Mouse (Mus musculus): ENCODE results near the gene Dact3. TPM values are rescaled to one million over a fixed set of nuclear protein-coding genes. Genes with fewer than 3 reads are reported as not detected.
A peak's percentile ranks its signal among the peaks of the same experiment; 100 is the strongest.

Dact3 gene
- total RNA-seq (2021): 100 to 1,000 TPM; 173 to 175 TPM
- long read RNA-seq, transcript Dact3-201 (4 exons, 2,989 nt): major isoform, 329 of 386 reads
- long read RNA-seq, partial matches to known transcripts: 16 of 386 reads
- long read RNA-seq, other reads (novel, unspliced or antisense): 41 of 386 reads

- no peak for DNase-seq (ENCODE audit: low spot score in 2 of 2)
These were observed at the start of gene Dact3 for GRCm38 (mm10) chr7:16875310-16875325. Gene Dact3 (plus strand): TSS chr7:16875317.

DNA sequence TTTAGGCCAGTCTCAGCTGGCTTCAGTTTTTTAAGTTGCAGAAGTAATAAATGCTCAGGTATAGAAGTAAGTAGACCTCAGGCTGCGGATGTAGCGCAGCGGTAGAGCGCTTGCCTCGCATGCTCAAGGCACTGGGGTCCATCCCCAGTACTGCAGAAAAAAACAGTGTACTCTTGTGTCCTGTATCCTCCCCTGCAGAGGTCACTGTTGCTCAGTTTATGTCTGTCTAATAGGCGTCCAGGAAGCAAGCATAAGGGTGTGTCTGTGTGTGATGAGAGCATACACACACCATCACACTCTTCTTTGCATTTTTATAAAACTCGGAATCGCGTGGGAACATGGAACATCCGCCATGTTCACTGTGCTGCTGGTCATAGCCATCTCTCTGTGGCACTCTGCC lies 49.3 kb upstream of the Dact3 start:
- DNase-seq (ENCODE audit: low spot score in 2 of 2): no peak

DNA sequence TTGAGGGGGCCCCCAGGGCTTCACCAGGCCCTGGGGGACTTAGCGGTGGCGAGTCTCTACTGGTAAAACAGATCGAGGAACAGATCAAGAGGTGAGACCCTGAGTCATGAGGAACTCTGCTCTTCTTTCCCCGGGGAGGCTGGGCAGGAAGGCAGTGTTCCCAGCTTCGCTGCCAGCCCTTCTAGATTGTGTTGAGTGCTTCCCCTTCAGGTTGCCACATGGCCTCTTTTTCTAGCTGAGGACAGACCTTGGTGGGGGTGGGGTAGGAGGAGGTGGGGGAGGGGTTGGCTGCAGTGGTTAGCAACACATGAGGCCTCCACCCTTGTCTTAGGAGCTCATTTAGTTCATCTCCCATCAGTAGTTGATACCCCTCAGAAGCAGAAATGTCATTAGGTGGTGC lies 48.5 kb upstream of the Dact3 start:
- no peak for DNase-seq (ENCODE audit: low spot score in 2 of 2)

GRCm38 (mm10) chr7:16827274-16827673 lies 47.8 kb upstream of the Dact3 start:
- DNase-seq (ENCODE audit: low spot score in 2 of 2): no peak

GRCm38 (mm10) chr7:16830449-16830848 lies 44.7 kb upstream of the Dact3 start:
- DNase-seq (ENCODE audit: low spot score in 2 of 2): no peak

- DNase-seq (ENCODE audit: low spot score in 2 of 2): no peak
These were observed 37.0 kb upstream of the Dact3 start for GRCm38 (mm10) chr7:16837916-16838803.

- DNase-seq (ENCODE audit: low spot score in 2 of 2): no peak
These were observed 36.2 kb upstream of the Dact3 start for GRCm38 (mm10) chr7:16838804-16839426.

DNA sequence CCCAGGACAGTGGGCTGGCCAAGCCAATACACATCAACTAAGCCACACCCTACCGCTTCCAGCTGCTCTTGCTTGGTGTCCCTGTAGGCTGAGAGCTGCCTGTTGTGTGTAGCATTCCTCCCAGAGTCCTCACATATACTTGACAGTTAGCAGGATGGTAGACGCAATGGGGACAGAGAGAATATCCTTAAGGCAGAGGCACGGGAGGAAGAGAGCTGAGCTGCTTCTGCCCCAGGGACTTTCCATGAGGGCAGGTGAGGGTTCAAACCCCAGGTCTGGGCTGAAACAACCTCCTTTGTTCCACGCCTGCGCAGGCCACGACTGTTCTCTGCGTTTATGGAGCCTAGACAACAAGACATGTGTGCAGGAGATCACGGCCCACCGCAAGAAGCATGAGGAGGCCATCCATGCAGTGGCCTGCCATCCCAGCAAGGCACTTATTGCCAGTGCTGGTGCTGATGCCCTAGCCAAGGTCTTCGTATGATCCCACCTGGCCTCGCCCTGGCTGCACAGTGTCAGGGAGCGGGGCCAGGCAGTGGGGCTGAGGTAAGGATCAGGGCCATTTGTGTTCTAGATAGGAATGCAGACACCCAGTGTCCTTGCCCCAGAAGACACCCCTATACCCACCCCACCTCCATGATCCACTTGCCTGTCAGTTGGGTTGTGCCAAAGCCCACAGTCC lies 35.5 kb upstream of the Dact3 start:
- no peak for DNase-seq (ENCODE audit: low spot score in 2 of 2)

DNA sequence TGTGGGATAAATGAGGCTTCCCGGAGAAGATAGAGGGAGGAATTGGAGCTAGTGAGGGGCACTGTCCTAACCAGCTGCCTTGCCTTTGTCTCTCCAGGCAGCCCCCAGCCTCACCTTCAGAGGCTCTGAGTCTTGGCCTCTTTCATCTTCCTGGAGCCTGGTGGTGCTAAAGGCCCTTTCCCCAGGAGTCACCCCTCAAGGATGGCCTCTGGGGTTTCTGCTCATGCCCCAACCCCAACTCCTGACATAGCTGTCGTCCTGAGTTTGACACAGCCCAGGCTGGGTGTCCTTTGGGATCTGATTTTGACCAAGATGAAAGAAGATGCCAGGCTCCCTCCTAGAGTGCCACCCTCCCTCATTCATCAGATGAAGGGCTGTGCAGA lies 35.0 kb upstream of the Dact3 start:
- DNase-seq (ENCODE audit: low spot score in 2 of 2): no peak

DNA sequence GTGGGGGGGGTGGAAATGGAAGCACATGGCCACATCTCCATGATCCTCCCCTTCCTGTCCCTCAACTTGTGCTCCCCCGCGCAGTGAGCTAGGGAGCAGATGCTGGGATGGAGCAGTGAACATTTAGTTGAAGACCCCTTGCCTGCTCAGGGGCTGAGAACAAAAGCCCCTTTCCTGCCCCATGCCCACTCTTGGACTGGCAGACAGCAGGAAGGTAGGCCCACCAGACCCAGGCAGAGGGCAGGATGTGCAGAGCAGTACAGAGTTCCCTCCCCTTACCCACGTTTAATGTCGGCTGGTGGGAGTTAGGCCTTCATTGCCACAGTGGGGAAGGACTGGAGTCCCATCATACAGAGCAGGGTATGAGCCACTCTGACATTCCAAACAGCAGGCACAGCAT lies 34.0 kb upstream of the Dact3 start:
- no peak for DNase-seq (ENCODE audit: low spot score in 2 of 2)

GRCm38 (mm10) chr7:16841561-16842560 lies 33.3 kb upstream of the Dact3 start:
- DNase-seq (ENCODE audit: low spot score in 2 of 2): no peak

GRCm38 (mm10) chr7:16842645-16843063 lies 32.5 kb upstream of the Dact3 start, which contains the start of gene Prkd2:
Gene Prkd2 (plus strand): TSS chr7:16842902.
- DNase-seq (ENCODE audit: low spot score in 2 of 2): peak; percentile 82 to 89

DNA sequence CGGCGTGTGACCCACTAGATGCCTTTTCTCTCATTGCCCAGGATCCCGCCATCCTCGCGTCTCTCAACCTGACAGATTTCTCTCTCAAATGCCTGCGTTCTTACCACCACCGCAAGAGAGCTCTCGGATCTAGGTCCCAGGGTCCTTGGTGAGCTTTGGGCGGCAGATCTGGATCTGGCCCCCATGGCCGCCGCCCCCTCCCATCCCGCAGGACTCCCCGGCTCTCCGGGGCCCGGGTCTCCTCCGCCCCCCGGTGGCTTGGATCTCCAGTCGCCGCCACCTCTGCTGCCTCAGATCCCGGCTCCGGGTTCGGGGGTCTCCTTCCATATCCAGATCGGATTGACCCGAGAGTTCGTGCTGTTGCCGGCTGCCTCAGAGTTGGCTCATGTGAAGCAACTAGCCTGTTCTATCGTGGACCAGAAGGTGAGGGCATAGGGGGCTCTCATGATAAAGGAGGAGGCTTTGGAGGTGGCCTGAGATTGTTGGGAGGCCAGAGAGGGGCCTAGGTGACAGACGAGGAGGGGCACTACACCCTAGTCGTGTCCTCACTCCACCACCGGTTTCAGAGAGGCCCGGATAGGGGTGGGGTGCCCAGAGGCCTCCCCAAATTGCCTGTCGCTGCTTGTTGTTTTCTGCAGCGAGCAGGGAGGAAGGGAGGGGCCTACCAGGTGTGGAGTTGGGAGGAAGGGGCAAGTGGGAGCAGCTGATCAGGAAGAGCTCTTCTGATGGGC lies 31.5 kb upstream of the Dact3 start:
- DNase-seq (ENCODE audit: low spot score in 2 of 2): no peak

DNA sequence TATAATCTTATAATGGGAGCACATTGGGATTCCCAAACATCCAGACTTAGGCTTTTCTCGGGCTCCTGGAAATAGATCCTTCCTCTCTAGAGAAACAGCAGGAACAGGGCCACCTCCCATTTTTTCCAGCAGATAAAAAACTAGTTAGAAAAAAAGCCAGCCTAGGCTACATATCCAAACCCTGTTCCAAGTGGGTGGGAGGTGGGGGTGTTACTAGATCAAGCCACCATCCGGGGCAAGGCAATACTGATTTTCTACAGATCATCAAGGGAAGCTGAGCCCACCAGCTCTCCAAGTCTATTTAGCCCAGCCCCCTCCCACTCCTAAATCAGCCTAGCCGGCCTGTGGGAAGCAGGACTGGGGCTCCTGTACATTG lies 30.4 kb upstream of the Dact3 start:
- no peak for DNase-seq (ENCODE audit: low spot score in 2 of 2)

GRCm38 (mm10) chr7:16845072-16845819 lies 29.9 kb upstream of the Dact3 start:
- no peak for DNase-seq (ENCODE audit: low spot score in 2 of 2)

DNA sequence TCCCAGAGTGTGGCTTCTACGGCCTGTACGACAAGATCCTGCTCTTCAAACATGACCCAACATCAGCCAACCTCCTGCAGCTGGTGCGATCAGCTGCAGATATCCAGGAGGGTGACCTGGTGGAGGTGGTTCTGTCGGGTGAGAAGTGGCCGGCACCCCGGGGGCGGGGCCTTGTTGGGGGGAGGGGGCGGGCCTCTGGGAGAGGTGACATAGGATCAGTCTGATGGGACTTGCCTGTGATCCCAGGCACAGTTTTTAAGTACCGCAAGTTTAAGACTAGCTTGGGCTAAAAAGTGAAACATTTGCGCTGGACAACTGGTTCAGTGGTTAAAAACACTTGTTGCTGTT lies 29.3 kb upstream of the Dact3 start:
- no peak for DNase-seq (ENCODE audit: low spot score in 2 of 2)

DNA sequence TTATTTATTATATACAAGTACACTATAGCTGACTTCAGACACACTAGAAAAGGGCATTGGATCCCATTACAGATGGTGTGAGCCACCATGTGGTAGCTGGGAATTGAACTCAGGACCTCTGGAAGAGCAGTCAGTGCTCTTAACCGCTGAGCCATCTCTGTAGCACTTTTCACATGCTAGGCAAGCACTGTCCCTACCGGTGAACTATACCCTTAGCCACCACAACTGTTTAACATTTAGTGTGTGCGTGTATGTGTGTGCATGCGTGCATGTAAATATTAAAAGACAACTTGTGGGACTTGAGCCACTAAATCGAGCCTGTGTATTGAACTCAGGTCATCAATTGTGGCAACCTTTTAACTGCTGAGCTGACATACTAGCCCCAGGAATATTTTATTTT lies 28.3 kb upstream of the Dact3 start:
- no peak for DNase-seq (ENCODE audit: low spot score in 2 of 2)

DNA sequence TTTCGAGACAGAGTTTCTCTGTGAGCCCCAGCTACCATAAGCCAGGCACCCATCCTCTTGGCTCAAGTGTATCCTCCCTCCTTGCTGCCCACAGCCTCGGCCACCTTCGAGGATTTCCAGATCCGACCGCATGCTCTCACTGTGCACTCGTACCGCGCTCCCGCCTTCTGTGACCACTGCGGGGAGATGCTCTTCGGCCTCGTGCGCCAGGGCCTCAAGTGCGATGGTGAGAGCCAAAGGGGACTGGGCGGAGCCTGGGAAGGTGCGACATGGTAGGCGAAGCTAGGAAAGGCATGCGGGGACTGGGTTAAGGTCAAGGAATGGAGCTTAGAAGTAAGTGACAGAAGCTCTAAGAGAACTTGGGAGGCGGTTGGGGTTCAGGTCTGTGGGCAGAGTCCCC lies 27.6 kb upstream of the Dact3 start:
- DNase-seq (ENCODE audit: low spot score in 2 of 2): no peak

- DNase-seq (ENCODE audit: low spot score in 2 of 2): peak in 1 of 2 experiments; percentile 82
These were observed 26.5 kb upstream of the Dact3 start for GRCm38 (mm10) chr7:16848579-16848978.

GRCm38 (mm10) chr7:16851636-16852035 lies 23.5 kb upstream of the Dact3 start:
- DNase-seq (ENCODE audit: low spot score in 2 of 2): no peak
